ENCODE assay signal across 9 mouse cellular contexts in genomic region chr6:125515503-125516315, GRCm38 (mm10). TPM values are rescaled to one million over a fixed set of nuclear protein-coding genes. Genes with fewer than 3 reads are reported as not detected.
A peak's percentile ranks its signal among the peaks of the same experiment; 100 is the strongest.
DNase-seq lines count a peak whose midpoint lies in the region; ATAC-seq lines count a peak whose summit lies in the region.
"Had no signal": no experiment of that assay in that cellular context is flagged by ENCODE, and none has a peak within 500 bp of the region (broad histone marks: within the 10 kb centered on the region; RNA-seq: fewer than 3 reads in every experiment).

No protein-coding gene starts in this region.

- ATAC-seq in intestine, embryonic 16.5 days, result peak; percentile 79
- peak; percentile 81 for ATAC-seq in liver, embryonic 15.5 days (ENCODE audit: insufficient read depth)

- H3K9ac ChIP-seq in intestine, embryonic 16.5 days (ENCODE audit: low read depth, low read length), result no peak overlapping the region
- no peak overlapping the region for H3K9ac ChIP-seq in liver, embryonic 15.5 days

- no peaks in the 10 kb centered on the region for H3K36me3 ChIP-seq in intestine, embryonic 16.5 days (ENCODE audit: control insufficient read depth, insufficient read depth, low read length)
- H3K36me3 ChIP-seq in liver, embryonic 15.5 days (replicated peaks), result no peaks in the 10 kb centered on the region

- no peak overlapping the region; the same call in 1 of the 2 replicates for H3K4me2 ChIP-seq in intestine, embryonic 16.5 days (ENCODE audit: low read depth, low read length)
- no peak overlapping the region for H3K4me2 ChIP-seq in liver, embryonic 15.5 days

- DNase-seq in cerebellum, postnatal 14 days, result peak; percentile 9 to 37
- no peak for DNase-seq in cerebellum, adult 18-20 months
- DNase-seq in ZHBTc4 (ENCODE audit: low read depth, low spot score), result peak; percentile 15
- no peak for DNase-seq in embryo, embryonic 9.5 days (ENCODE audit: extremely low spot score)
- DNase-seq in cerebellum, postnatal 25 days, result no peak
- no peak for DNase-seq in layer of hippocampus, postnatal 14 days (ENCODE audit: low spot score in 2 of 2)

- H3K4me3 ChIP-seq in intestine, embryonic 16.5 days (ENCODE audit: low read length), result no peak overlapping the region
- H3K4me3 ChIP-seq in liver, embryonic 15.5 days (replicated peaks), result no peak overlapping the region
- H3K4me3 ChIP-seq: left cerebral cortex, adult 2 months had no signal

- H3K4me1 ChIP-seq in intestine, embryonic 16.5 days (ENCODE audit: control insufficient read depth, insufficient read depth, low read length), result peaks cover 31% of the 10 kb centered on the region
- H3K4me1 ChIP-seq in liver, embryonic 15.5 days (replicated peaks), result peaks cover 41% of the 10 kb centered on the region

- 39% methylated on average over 11 of the region's 11 CpGs for WGBS in intestine, embryonic 16.5 days
- WGBS in liver, embryonic 15.5 days (ENCODE audit: insufficient replicate concordance), result 48% methylated on average over 11 of the region's 11 CpGs

- H3K27ac ChIP-seq in intestine, embryonic 16.5 days (ENCODE audit: low read length), result peak overlapping the region; percentile 68
- peak overlapping the region; percentile 71 for H3K27ac ChIP-seq in liver, embryonic 15.5 days (replicated peaks)
- H3K27ac ChIP-seq: left cerebral cortex, adult 2 months had no signal

- no peaks in the 10 kb centered on the region for H3K9me3 ChIP-seq in intestine, embryonic 16.5 days (ENCODE audit: control insufficient read depth, low read length)
- no peaks in the 10 kb centered on the region for H3K9me3 ChIP-seq in liver, embryonic 15.5 days (replicated peaks)

- no peaks in the 10 kb centered on the region for H3K27me3 ChIP-seq in intestine, embryonic 16.5 days (replicated peaks; ENCODE audit: control insufficient read depth, insufficient read depth, low read length)
- no peaks in the 10 kb centered on the region for H3K27me3 ChIP-seq in liver, embryonic 15.5 days

RNA-seq across cellular contexts. Expression of gene Cd9, which starts 21.1 kb away (rescaled TPM):
- polyA plus RNA-seq in intestine, embryonic 16.5 days (2015; fragmentation: Nextera tagmentation; extraction: Ambion mirVana), result 146 and 167 TPM in 2 replicates
- 121 and 141 TPM in 2 replicates for polyA plus RNA-seq in liver, embryonic 15.5 days (2015; fragmentation: Nextera tagmentation; extraction: Ambion mirVana)
- 100 to 1,000 TPM; 103 to 117 TPM for total RNA-seq in layer of hippocampus, postnatal 14 days (2021)

RNA-seq across cellular contexts. Expression of gene Vwf, which starts 30.9 kb away (rescaled TPM):
- 7.0 and 8.6 TPM in 2 replicates for polyA plus RNA-seq in intestine, embryonic 16.5 days (2015; fragmentation: Nextera tagmentation; extraction: Ambion mirVana)
- 8.5 and 11.9 TPM in 2 replicates for polyA plus RNA-seq in liver, embryonic 15.5 days (2015; fragmentation: Nextera tagmentation; extraction: Ambion mirVana)
- total RNA-seq in layer of hippocampus, postnatal 14 days (2021), result 10 to 100 TPM; 29.1 to 32.8 TPM

Comparison
In these comparisons a context has a peak if more than half of its experiments do, and no peak if none do; other contexts are left out.
1. DNase-seq: peak in cerebellum, postnatal 14 days (2 of 2) and ZHBTc4 (single experiment); none in cerebellum, adult 18-20 months (0 of 2), embryo, embryonic 9.5 days (single experiment), cerebellum, postnatal 25 days (0 of 2) and layer of hippocampus, postnatal 14 days (0 of 2).